Mouse (Mus musculus): ENCODE data around the gene Cd101.

DNA sequence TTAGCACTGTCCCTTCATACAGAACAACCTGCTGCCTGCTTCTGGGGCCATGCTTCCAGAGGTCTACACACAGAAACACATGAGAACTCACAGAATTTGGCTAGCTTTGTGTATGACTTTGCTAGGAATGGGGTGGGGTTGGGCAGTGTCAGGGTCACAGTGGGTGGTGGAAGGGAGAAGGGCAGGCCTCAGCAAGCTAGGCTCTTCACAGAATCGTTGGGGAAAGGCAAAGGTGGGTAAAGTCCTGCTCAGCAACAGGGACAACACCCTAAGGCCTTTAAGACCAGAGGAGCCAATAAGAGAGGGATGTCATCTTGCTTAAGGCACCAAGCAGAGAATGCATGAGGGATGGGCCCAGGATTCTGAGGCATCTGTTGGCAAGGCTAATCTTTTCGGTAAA is 19.4 kb upstream of the Cd101 start:
- TF ChIP-seq CHD2 (IDR thresholded peaks at IDR 0.05; ENCODE audit: low read depth, low read length) (no peak), HCFC1 (IDR thresholded peaks at IDR 0.05; ENCODE audit: borderline replicate concordance, insufficient read depth, low read length) (no peak), ZC3H11A (IDR thresholded peaks at IDR 0.05; ENCODE audit: borderline replicate concordance, low read depth, low read length) (no peak), MAFK (IDR thresholded peaks at IDR 0.05; ENCODE audit: insufficient read depth, low read depth, low read length) (no peak)

All from ES-E14 (cell line).